Mouse (Mus musculus) mouse embryonic stem cell (cell line): ENCODE measurements around the gene Olfr512.

Source experiments
- in situ Hi-C, 2 experiments: fragments of 300-500 bp; cut with MboI; formaldehyde crosslinking; loops; 1 replicate in 1 of 2; 3 replicates in 1 of 2; pipeline ENCODE4 v1.14.3; 2019 to 2020; ENCODE audit warnings: low sequenced_read_pairs in 2 of 2, low pct_unique_long_range_greater_than_20kb in 1 of 2, mixed read lengths in 1 of 2; ENCODE audit not compliant: unreplicated experiment in 1 of 2

Olfr512 gene

DNA sequence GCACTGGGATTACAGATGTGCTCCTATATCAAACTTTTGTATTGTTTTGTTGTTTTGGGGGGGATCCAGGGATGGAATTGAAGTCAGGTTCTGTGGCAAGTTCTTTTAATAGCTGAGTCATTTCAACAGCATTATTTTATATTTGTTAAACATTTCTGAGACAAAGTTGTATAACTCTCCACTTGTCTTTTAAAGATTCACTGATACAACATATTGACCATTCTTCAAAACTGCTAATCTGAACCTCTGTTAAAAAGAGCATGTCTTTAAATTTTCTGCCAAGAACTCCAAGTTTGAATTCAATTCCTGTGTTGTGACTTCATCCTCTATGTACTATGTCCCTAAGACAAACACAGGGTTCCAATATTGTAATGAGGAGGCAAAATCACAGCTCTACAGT lies at the start of gene Olfr512:
Gene Olfr512 (plus strand): TSS at position 301 of the 400 bp plus-strand sequence.
- in situ Hi-C loops = no loop called here

DNA sequence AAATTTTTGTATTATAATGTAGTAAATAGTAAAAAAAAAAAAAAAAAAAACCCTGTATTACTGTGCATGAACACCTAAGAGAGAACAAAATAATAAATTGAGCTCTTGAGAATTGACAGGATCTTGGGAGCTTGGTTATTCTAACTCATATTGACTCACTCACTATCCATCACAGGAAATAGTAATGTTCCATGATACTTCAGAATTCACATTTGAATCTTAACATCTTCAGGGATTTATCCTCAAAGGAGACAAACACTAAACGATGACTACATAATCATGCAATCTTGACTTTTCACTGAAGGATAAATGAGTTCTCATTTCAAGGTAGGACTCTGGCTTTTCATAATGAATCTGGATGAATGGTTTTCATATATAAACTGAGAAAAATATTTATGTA lies 47.0 kb upstream of the Olfr512 start, which contains the start of gene Olfr510:
Gene Olfr510 (plus strand): TSS at position 301 of the 400 bp plus-strand sequence.
- in situ Hi-C loops = loop anchor here in 1 of 2 experiments (25.0 kb wide), 1 partner anchor 479 kb away; no protein-coding TSS in a partner anchor

DNA sequence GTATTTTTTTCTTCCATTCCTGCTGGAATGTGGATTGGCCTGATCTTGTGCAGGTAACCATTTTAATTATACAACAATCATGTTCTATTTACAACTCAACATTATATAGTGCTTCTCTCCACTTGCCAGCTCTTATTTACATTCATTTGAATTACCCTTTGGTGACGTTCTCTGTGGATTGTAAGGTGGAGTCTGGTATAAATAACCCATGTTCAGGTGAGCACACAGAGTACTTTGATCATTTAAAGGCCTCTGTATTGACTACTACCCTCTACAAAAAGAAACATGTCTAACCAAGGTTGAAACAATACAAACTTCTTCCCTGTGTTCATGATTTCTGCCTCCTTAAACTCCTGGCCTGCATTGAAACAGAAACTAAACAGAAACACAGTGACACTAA lies 42.1 kb upstream of the Olfr512 start:
- in situ Hi-C loops = loop anchor here in 1 of 2 experiments (10.0 to 25.0 kb wide), 2 partner anchors 66 to 484 kb away; no protein-coding TSS in a partner anchor

DNA sequence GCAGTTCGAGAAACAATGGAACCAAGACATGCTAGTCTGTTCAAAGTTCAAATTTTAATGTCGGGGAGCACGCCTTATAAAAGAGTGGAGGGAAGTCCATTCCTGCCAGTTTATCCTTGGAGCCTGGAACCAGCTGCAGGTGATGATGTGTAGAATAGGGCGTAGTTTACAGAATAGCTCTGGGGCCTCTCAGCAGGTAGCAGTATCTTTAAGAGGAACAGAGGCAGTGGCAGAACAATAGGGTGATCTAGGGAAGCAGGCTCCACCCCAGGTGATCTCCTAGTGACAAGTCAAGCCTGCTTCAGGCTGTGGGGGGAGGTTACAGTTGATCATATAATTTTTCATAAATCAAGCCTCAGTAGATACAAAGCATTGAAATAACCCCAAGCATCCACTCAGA lies 34.2 kb upstream of the Olfr512 start:
- in situ Hi-C loops = loop anchor here in 1 of 2 experiments (10.0 kb wide), 1 partner anchor 74 kb away; no protein-coding TSS in a partner anchor

DNA sequence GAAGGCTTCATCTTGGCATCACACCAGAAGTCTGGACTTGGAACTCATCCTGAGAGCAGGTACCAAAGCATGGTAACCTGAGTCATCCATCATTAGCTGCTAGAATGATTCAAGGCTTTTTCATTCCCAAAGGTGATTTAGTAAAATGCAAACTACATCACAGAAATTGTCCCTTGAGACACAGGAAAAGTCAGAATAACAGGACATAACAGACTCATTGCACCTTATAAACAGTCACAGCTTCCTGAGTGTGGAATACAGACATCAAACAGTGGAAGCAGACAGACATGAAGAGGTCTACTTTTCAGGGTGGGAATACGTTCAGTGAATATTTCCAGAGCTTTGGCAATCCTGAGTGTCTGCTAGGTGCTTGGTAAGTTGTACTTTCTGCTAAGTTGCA lies 37.6 kb downstream of the Olfr512 start, which contains the start of gene Olfr513:
Gene Olfr513 (plus strand): TSS at position 301 of the 400 bp plus-strand sequence.
- in situ Hi-C loops = no loop called here

DNA sequence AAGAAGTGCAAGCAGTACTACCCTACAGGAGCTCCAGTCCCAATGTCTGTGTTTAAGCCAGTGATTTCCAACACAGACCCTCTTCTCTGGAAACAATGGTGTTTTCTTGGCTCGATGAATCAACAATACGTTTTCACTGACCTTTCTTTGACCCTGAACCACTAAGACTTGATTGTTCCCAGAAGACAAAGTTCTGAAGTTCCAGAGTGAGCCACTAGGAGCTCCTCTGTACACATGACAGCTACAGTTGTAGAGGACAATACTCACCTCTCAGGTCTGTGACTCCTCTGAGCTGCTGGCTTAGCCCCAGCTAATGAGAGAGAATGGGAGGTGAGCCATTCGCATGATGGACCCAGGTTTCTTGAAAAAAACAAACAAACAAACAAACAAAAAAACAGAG lies 47.3 kb downstream of the Olfr512 start:
- in situ Hi-C loops = no loop called here
